Mouse (Mus musculus): ENCODE measurements at regions not wholly inside any gene's neighbourhood (a gene's known extent, or its start where the extent isn't known, plus 50 kb on each side); places are given as distances from the start of the nearest gene placed in this dataset.
"Not testable (repeated sequence)": the region's sequence is repeated elsewhere in the genome, so short reads cannot be mapped to it uniquely, and the experiment has no call there.

DNA sequence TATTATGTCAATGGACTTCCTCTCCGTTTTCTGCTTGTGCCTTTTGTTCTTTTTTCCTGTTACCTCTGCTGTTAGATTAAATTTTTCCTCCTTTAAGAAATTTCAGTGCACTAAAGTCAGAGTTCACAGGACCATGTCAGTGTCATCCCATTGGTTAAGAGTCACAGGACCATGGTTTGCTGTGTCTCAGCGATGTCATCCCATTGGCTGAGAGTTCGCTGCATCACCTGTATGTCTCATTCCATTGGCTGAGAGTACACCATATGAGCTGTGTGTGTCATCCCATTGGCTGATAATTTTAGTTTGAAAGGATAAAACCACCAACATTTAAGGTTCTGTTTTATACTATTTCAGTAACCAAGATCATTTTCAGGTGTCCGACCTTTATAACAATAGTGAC, 50.7 kb upstream of the Jade1 start:
- no peak for DNase-seq (ENCODE audit: low read depth, low spot score)

DNA sequence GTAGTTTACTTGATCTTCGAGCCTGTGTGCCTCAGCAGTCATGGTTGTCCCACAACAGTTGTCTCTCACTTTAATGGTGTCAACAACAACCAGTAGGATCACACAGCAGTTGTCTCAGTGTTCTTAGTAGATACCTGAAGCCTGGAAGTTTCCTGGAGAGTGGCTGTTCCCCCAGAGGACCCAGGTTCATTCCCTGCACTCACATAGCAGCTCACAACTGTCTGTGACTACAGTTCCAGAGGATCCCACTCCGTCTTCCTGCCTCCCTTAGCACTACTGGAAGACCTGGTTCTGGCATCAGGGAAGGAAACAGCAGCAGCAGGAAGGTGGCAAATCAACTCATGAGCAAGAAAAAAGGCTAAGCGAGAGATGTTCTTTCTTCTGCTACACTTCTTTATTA, 53.4 kb upstream of the Jade1 start:
- no peak for DNase-seq (ENCODE audit: low read depth, low spot score)

DNA sequence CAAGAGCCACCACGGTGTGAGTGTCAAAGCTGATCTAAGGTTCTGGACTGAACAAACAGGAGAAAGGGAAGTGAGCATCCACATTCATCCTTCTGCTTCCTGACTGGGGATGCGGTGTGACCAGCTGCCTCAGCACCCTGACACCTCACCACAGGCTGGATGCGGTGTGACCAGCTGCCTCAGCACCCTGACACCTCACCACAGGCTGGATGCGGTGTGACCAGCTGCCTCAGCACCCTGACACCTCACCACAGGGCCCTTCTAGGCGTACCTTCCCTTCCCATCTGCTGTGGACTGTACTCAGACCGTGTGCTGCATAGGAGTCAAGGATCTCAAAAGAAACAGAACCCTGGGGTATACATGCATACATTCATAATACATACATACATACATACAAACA, 53.9 kb upstream of the Jade1 start:
- not testable (repeated sequence) for DNase-seq (ENCODE audit: low read depth, low spot score)

DNA sequence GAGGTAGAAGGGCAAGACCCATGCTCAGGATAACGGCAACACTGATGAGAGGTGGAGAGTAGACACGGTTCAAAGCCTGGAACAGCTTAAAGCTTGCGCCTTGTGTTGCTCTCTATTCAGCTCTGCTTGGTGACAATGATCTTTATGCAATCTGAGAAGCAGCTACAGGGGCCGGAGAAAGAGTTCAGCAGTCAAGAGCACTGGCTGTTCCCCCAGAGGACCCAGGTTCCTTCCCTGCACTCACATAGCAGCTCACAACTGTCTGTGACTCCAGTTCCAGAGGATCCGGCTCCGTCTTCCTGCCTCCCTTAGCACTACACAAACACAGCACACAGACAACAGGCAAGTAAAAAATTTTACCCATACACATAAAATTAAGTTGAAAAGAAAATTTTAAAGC, 54.4 kb upstream of the Jade1 start:
- DNase-seq (ENCODE audit: low read depth, low spot score), result no peak

DNA sequence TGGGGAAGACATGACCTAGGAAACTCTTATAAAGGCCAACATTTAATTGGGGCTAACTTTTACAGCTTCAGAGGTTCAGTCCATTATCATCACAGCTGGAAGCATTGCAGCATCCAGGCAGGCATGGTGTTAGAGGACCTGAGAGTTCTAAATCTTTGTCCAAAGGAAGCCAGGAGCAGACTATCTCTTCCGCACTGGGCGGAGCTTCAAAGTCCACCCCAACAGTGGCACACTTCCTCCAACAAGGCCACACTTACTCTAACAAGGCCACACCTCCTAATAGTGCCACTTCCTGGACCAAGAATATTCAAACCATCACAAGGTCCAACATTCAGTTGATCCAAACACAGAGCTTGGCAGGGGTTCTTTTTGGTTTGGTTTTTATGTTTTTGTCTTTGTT, 55.9 kb upstream of the Jade1 start:
- DNase-seq (ENCODE audit: low read depth, low spot score), result no peak

DNA sequence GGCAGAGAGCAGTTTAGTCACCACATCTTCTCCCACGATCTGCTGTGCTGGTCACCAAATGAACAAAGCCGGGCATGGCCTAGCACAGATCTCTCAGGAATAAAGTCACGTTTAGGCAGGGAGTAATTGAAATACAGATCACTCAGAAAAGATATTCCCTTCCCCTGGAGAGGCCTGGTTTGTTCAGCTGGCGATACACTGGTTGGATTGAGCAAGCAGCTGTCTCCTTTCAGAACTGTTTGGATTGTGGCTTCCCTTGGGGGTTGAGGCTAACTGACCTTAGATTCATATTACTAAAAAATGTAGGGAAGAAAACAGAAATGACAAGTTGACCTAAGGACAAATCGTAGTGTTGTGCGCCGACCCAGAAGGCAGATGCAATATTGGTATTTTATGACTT, 56.7 kb upstream of the Jade1 start:
- DNase-seq (ENCODE audit: low read depth, low spot score), result no peak

DNA sequence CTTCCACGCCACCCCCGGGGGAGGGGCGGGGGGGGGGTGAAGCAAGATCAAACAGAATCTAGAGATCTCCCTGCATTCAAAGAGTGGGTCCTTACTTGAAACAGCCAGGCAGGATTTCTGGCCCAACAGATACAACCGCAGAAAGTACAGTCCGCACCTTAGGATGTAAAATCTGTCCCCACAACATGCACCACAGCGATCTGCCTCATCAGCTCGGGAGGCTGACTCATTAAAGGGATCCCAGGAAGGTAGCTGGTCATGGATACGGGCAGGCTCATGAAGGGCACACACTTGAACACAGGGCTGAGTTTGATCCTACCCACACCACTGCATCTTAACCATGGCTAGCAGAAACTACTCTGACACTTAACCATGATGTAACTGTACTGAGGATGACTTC, 57.8 kb upstream of the Jade1 start:
- DNase-seq (ENCODE audit: low read depth, low spot score), result no peak

DNA sequence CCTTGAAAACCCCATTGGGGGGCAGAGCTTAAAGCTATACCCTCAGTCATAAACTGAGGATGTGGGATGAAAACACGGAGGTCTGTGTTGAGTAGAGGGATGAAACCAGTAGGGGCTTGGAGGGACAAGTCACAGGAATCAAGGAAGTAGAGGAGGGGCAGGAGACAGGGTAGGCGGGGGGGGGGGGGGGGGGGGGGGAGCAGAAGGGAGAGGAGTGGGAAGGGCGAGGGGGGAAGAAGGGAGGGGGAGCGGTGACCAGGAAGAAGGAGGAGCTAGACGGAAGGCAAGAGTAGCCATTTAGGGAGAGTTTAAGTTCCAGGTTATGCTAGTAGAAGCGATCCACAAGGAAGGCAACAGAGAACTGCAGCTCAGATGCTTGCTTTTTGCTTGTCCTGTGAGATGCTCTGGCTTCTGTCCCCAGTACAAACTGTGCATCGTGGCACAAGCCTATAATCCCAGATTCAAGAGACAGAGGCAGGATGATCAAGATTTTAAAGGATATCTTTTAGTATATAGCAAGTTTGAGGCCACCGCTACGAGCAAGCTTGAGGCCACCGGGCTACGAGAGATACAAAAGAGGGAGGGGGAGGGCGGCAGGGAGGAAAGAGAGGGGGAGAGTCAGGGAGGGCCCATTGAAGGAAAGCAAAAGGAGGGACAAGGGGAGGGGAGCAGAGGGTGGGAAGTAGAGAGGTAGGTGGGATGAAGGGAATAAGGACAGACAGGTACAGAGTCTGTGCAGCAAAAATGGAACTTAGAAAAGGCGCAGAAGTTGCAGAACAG, 58.4 kb upstream of the Jade1 start:
- no peak for DNase-seq (ENCODE audit: low read depth, low spot score)

DNA sequence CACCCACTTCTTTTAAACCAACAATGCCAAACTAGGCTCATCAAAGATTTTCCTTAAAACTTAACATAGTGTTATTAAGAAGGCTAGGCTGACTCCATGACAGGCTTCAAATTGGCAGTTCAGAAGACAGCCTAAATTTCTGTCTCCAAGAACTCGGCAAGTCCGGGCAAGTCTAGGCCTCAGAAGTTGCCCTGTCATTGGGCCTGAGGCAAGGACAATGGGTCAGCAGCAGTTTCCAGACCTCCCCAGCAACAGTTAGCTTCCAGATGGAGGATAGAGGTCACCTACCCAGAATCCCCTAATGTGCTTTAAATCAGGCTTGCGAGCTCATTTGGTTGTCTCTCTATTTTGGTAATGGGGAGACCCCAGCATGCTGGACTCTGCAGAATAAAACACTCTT, 59.6 kb upstream of the Jade1 start:
- no peak for DNase-seq (ENCODE audit: low read depth, low spot score)

DNA sequence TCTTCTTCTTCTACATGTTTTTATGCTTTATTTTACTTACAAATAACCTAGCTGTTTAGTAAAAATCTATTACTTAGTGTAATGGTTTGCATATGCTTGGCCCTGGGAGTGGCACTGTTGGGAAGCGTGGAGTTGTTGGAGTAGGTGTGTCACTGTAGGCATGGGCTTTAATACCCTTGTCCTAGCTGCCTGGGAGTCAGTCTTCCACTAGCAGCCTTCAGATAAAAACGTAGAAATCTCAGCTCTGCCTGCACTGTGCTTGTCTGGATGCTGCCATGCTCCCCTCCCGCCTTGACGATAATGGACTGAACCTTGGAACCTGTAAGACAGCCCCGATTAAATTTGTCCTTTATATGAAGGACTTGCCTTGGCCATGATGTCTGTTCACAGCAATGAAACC, 60.4 kb upstream of the Jade1 start:
- DNase-seq (ENCODE audit: low read depth, low spot score), result no peak

DNA sequence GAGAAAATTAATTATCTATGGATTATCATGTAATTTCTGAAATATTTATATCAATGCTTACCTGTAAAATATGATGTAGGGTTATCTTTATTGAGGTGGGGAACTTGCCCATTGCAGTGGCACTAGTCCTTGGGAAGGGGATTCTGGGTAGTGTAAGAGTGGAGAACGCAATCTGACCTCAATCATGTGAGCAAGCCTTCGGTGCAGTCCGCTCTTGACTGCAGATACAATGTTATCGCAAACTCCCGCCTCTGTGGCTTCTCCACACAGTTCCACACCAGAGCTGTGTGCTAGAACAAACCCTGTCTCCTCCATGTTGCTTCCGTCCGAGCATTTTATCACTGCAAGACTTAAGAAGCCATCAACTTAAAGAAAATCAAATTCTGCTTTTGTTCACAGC, 62.1 kb upstream of the Jade1 start:
- no peak for DNase-seq (ENCODE audit: low read depth, low spot score)

DNA sequence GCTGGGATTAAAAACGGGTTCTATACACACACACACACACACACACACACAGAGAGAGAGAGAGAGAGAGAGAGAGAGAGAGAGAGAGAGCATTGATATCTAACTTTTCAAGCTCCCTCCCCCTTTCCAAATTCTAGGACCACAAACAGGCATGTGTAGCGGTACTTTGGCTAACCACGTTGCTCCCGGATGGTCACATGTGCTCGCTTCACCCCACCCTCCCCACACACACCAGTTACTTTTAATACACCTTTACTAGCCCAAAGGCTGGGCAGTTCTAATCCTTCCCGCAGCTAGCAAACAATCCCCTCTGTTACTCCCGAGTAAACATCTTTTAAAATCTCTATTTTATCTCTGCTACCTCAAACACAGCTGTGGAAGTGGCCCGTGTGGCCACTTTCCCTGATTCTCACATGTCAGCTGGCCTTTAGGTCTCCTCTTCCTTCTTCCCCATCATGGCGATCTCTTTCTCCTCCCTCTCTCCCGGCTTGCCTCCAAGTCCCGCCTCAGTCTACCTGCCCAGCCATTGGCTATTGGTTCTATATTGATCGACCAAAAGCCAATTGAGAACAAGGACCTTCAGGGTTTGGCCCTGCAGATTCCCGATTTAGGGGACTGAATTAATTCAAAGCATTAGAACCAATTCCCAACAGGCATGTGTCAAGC, 62.7 kb upstream of the Jade1 start:
- DNase-seq (ENCODE audit: low read depth, low spot score), result no peak

DNA sequence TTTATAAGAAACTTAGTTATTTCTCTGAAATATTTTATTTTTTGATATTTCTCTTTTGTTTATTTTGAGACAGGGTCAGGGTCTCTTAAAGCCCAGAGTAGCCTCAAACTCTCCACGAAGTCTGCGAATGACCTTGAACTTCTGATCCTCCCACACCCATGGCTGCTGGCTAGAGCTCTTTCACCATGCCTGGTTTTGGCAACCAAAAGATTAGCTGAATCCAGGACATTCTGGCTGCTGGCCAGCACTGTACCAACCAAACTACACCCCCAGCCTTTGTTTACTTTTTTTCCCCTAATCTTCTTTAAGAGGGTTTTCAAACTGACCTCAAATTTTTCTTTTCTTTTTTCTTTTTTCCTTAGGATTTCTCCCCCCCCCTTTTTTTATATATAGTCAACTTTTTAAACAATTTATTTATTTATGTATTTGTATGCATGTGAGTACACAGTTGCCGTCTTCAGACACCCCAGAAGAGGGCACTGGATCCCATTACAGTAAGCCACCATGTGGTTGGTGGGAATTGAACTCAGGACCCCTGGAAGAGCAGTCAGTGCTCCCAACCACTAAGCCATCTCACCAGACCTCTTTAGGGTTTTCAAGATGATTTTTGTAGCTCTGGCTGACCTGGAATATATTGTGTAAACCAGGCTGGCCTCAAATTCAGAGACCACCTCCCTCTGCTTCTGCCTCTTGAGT, 63.4 kb upstream of the Jade1 start:
- DNase-seq (ENCODE audit: low read depth, low spot score), result no peak

DNA sequence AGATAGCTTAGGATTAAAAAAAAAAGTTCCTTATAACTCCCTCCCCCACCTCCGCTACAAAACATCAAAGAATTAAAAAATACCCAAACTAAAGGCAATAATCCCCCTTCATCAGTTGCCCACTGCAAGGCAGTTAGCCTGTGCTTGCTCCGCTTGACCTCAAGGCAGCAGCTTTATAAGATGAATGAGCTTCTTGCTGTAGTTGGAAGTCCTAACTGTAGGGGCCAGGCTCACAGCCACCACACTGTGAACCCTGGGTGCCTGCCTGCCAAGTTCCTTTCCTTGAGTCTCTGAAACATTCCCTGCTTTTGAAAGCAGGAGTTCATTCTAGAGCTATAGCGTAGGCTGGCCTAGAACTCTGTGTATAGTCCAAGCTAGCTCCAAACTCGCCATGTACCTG, 64.3 kb upstream of the Jade1 start:
- DNase-seq (ENCODE audit: low read depth, low spot score), result no peak

DNA sequence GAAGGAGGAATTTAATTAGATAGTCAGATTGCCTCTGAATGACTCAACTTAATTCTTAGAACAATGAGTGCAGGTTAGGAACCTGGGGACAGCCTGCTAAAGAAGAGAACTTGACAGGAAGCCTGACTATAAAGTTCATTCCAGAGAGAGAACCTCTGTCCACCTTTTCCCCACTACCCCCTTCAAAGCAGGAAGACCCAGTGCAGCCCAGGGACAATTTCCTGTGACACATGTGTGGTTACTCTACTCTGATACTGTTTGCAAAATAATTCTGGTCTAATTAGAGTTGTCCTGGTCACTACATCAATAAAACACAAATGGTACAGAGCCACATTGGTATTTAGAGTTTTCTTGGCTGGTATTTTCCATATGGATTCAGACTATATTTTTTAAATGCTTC, 65.5 kb upstream of the Jade1 start:
- DNase-seq (ENCODE audit: low read depth, low spot score), result no peak

DNA sequence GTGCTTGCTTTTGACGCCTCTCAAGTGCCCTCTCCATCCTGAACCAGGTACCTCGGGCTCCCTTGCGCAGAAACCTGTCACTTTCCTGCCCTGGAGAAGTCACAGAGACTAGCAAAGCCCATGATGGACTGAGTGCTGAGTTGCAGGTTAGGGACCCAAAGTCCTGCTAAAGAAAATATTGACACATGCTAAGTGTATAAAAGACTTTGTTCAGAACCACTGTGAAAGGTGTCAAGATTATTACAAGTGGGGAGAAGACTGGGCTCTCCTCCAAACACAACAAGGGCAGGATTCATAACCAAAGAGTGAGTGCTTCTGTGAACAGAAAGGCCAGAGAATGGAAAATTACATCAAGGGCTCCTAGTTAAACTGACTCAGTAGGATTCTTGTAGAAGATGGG, 66.0 kb upstream of the Jade1 start:
- no peak for DNase-seq (ENCODE audit: low read depth, low spot score)

DNA sequence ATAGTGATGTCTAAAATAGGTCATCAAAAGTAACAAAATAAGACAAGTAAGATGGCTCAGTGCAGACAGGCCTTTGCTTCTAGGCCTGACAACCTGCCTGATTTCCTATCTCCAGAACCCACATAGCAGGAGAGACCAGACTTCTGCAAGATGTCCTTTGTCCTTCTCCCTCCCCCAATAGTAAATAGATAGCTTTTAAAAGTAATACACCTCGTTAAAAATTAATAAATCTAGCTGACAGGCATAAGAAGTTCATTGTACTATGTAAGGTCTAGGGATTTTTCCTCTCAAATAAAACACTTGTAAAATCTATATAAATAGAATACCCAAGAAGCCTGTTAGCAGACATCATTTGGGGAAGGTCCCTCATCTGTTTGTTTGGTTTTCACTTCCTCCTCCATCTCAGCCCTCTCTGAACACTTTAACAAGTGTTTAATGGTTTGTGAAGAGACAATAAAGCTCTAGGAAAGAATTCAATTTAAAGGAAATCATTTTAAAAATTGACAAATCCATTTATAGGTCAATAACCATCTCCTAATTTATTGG, 67.2 kb upstream of the Jade1 start:
- DNase-seq (ENCODE audit: low read depth, low spot score), result no peak

DNA sequence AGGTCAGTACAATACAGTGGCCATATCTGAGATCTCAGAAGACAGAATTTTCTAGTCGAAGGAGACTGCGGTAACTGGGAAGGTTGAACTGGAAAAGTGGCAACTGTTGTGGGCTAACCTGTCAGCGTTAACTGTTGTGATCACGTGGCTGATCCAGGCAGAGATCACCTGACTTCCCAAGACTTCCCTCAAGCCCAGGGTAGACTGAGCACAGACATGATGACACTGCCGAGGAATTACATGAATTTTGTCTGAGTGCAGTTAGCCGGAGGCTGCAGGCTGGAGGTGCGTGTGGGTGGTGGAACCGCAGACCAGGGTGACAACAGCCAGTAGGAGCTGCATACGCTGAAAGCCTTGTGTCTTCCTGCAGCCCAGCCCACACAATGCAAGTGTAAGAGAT, 70.6 kb upstream of the Jade1 start:
- DNase-seq (ENCODE audit: low read depth, low spot score), result no peak

DNA sequence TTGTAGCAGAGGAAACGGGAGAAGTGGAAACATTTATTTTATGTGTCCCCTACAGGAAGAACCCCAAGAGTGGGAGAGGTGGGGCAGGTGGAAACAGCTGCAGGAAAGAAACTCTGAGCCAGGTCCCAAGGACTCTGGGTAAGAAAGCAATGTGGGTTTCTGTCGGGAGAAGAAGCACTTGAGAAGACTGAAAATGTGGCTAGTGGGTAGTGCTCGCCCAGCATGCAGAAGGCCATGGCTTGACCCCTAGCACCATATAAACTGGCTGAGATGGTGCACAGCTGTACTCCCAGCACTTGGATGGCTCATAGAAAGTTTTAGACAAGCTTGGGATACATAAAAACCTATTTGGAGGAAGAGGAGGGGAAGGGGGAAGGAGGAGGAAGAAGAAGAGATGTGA, 71.9 kb upstream of the Jade1 start:
- DNase-seq (ENCODE audit: low read depth, low spot score), result no peak

DNA sequence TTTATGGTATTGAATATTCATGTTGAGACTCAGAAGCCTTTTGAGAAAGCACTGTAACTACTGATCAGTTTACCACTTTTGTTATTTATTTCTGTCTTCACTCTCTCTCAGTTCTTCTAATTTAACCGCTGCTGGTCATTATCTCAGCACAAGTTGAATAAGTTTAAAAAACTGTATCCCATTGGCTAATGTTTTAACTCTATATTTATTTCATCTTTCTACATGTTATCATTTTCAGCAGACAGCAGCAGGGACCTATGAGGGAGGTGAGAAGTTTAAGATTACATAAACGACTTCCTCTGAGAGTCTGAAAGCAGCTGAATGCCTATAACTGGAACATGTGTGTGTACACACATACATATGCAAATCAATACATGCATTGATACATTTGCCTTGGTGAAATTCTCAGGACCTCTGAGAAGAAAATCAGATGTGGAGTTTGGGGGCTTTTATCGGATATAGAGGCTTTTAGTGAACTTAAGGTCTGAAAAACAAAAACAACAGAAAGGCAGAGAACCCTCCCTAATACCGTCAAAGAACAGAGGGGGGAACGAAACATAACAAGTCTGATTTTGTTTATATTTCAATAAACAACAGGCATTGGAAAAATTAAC, 72.5 kb upstream of the Jade1 start:
- no peak for DNase-seq (ENCODE audit: low read depth, low spot score)

DNA sequence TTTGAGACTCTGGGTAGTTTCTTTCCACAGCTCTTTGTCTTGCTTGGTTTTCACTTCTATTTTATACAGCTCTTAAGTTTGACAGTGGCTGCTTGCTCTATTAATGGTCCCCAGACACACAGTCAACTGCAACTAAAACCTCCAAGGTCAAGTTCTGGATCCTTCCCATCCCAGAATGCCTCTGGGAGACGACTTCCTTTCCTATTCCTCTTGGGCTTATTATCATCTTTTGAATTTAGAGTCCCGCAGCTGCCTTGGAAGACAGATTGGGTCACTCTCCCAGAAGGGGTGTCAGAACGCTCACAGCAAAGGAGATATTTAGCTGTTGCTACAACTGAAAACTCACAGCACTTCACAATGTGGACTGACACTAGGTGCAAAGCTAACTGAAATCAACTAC, 75.3 kb upstream of the Jade1 start:
- no peak for DNase-seq (ENCODE audit: low read depth, low spot score)

DNA sequence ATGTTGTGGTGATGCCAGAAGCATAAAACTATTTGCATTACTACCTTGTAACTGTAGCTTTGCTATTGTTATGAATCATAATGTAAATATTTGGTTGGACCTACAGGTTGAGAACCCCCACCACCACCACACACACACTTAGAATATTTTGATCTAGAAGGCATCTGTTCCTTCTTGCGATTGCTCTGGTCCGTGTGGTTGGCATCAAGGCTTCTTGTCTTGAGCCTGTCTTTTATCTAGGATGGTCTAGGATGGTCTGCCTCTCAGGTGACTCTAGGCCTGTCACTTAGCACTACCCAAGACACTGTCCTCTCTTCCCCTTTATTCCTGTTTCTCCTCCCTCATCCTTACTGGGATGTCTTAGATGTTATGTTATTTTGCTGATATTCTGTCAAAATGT, 76.6 kb upstream of the Jade1 start:
- DNase-seq (ENCODE audit: low read depth, low spot score), result no peak

All from forelimb bud, embryonic 11.5 days (tissue).